Mouse (Mus musculus) forebrain, postnatal 0 days (tissue): Measurements from ENCODE around the gene Tex21. TPM values are rescaled to one million over a fixed set of nuclear protein-coding genes. Genes with fewer than 3 reads are reported as not detected.

Experiments used
- ATAC-seq: fragments of 200-750 bp; cut with Nextera tagmentation; 2 replicates; pipeline ENCODE4 v1.8.0; 2017; ENCODE audit warnings: mild to moderate bottlenecking, moderate library complexity
- DNase-seq: peaks from one replicate; pipeline ENCODE4 v3.0.0-alpha.2; 2015
- H3K27ac ChIP-seq: fragments of 300-500 bp; sonication (generic); 2 replicates; pipeline ENCODE4 v1.5.1; 2014; ENCODE audit warnings: low read depth, mild to moderate bottlenecking, antibody characterized with exemption, low read length, moderate library complexity, mixed read lengths
- H3K27me3 ChIP-seq: fragments of 300-500 bp; sonication (generic); 2 replicates; pipeline ENCODE4 v1.6.1; 2014; ENCODE audit warnings: mild to moderate bottlenecking, low read length, mixed read lengths; ENCODE audit not compliant: insufficient read depth
- H3K36me3 ChIP-seq: fragments of 300-500 bp; sonication (generic); 2 replicates; pipeline ENCODE4 v1.6.1; 2014; ENCODE audit warnings: mild to moderate bottlenecking, moderate library complexity; ENCODE audit not compliant: insufficient read depth
- H3K4me1 ChIP-seq: fragments of 300-500 bp; sonication (generic); 2 replicates; pipeline ENCODE4 v1.6.1; 2014; ENCODE audit warnings: antibody characterized with exemption; ENCODE audit not compliant: insufficient read depth
- H3K4me2 ChIP-seq: fragments of 300-500 bp; sonication (generic); 2 replicates; pipeline ENCODE4 v1.6.1; 2014; ENCODE audit warnings: low read depth, mild to moderate bottlenecking, moderate library complexity
- H3K4me3 ChIP-seq: fragments of 300-500 bp; sonication (generic); 2 replicates; pipeline ENCODE4 v1.5.1; 2014; ENCODE audit warnings: low read depth, low read length, mixed read lengths
- H3K9ac ChIP-seq: fragments of 300-500 bp; sonication (generic); 2 replicates; pipeline ENCODE4 v1.6.1; 2014; ENCODE audit warnings: mild to moderate bottlenecking
- H3K9me3 ChIP-seq: fragments of 300-500 bp; sonication (generic); 2 replicates; pipeline ENCODE4 v1.6.1; 2016; ENCODE audit warnings: low read length
- CTCF ChIP-seq: sonication (generic); IDR thresholded peaks from 2 replicates; pipeline ENCODE4 v1.5.1; 2016; ENCODE audit warnings: antibody characterized with exemption, control low read depth, low read depth
- WGBS: fragments of 180-500 bp; shearing (Covaris S2); extraction: QIAGEN DNeasy Blood & Tissue Kit; methylation state at CpG from one replicate; pipeline ENCODE4 v1.1.7; 2014; 5-methylcytosine and 5-hydroxymethylcytosine counted together
- polyA plus RNA-seq: library from polyadenylated mRNA; unstranded; fragments of >200 nt; fragmentation: Nextera tagmentation; extraction: Ambion mirVana; gene quantifications from 2 replicates; pipeline ENCODE4 v1.2.1, GENCODE M21; 2015
- total RNA-seq: library from RNA; depleted of rRNA; stranded (reverse); fragments of >200 nt; gene quantifications from 2 replicates; pipeline ENCODE4 v1.2.3, GENCODE M21; 2014; rRNA removed

Gene Tex21
- not detected in 2 replicates for total RNA-seq
- not detected in 2 replicates for polyA plus RNA-seq

DNA sequence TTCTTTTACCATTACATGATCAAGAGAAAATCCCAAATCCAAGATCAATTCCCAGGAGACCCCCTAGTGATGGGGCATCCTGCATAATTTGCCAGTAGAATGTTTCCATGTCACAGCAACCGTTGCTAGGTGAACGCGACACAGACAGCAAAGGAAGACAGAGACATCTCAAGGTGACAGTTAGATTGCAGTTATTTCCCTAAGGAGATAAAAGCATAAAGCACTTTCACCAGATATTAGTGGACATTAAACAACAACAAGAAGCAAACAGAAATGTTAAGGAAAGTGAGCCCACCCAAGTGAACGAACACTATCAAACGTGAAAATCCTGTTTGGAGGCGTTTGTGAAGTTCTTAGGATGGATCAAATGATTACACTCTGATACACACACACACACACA is at the start of gene Tex21:
Gene Tex21, minus strand, starts transcription at position 101 of the 400 bp plus-strand sequence.
- ATAC-seq (no peak), DNase-seq (no peak)
- 81% methylated on average over 6 of the region's 6 CpGs for WGBS
- no peak within 1 kb of the TSS for H3K27ac ChIP-seq
- no peak within 1 kb of the TSS for H3K9ac ChIP-seq
- H3K4me1 ChIP-seq: no peaks in the 10 kb centered on the region
- H3K4me3 ChIP-seq: no peak within 1 kb of the TSS
- no peak for TF ChIP-seq CTCF
- no peaks in the 10 kb centered on the region for H3K36me3 ChIP-seq
- no peaks in the 10 kb centered on the region for H3K9me3 ChIP-seq
- H3K4me2 ChIP-seq: no peak within 1 kb of the TSS
- no peaks in the 10 kb centered on the region for H3K27me3 ChIP-seq

- ATAC-seq (no peak), DNase-seq (no peak)
- 62% methylated on average over 7 of the region's 7 CpGs for WGBS
- Histone ChIP-seq H3K36me3 (peaks cover 40% of the 10 kb centered on the region), H3K9ac (no peak overlapping the region), H3K4me2 (no peak overlapping the region), H3K27ac (no peak overlapping the region), H3K4me3 (no peak overlapping the region), H3K27me3 (no peaks in the 10 kb centered on the region), H3K4me1 (no peaks in the 10 kb centered on the region), H3K9me3 (no peaks in the 10 kb centered on the region)
- peak; percentile 67 for TF ChIP-seq CTCF
These were observed 46.6 kb upstream of the Tex21 start for GRCm38 (mm10) chr12:76293192-76293591.

DNA sequence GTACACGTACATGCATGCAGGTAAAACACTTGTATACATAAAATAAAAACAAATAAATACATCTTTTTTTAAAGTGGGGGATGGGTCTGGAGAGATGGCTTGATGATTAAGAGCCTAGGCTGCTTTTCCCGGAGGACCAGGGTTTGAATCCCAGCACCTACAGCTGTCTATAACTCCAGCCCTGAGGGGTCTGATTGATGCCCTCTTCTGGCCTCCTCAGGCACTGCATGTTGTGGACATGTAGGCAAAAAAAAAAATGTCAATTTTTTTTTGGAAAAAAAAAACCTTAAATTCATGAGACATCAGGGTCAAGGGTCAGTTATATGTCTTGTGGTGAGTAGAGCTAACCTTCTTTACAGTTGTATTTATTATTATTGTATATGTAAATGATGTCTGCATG is 43.7 kb upstream of the Tex21 start:
- ATAC-seq: no peak
- H3K9ac ChIP-seq: no peak overlapping the region
- H3K9me3 ChIP-seq: no peaks in the 10 kb centered on the region
- H3K36me3 ChIP-seq: peaks cover 31% of the 10 kb centered on the region
- WGBS: 95% methylated on average over 2 of the region's 2 CpGs
- DNase-seq: no peak
- H3K27ac ChIP-seq: no peak overlapping the region
- no peak overlapping the region for H3K4me2 ChIP-seq
- TF ChIP-seq CTCF: peak; percentile 35; the same call in 1 of the 2 replicates
- peaks cover 9% of the 10 kb centered on the region; the same call in 1 of the 2 replicates for H3K4me1 ChIP-seq
- H3K27me3 ChIP-seq: no peaks in the 10 kb centered on the region
- H3K4me3 ChIP-seq: no peak overlapping the region

- ATAC-seq (no peak), DNase-seq (no peak)
- Histone ChIP-seq H3K9me3 (no peaks in the 10 kb centered on the region), H3K27ac (peak overlapping the region; percentile 81; the same call in 1 of the 2 replicates), H3K9ac (no peak overlapping the region), H3K4me1 (peaks cover 9% of the 10 kb centered on the region; the same call in 1 of the 2 replicates), H3K36me3 (peaks cover 29% of the 10 kb centered on the region), H3K4me2 (no peak overlapping the region), H3K4me3 (no peak overlapping the region), H3K27me3 (no peaks in the 10 kb centered on the region)
- TF ChIP-seq CTCF: no peak
- 92% methylated on average over 12 of the region's 12 CpGs for WGBS
These were observed 42.9 kb upstream of the Tex21 start for GRCm38 (mm10) chr12:76289428-76289827.

DNA sequence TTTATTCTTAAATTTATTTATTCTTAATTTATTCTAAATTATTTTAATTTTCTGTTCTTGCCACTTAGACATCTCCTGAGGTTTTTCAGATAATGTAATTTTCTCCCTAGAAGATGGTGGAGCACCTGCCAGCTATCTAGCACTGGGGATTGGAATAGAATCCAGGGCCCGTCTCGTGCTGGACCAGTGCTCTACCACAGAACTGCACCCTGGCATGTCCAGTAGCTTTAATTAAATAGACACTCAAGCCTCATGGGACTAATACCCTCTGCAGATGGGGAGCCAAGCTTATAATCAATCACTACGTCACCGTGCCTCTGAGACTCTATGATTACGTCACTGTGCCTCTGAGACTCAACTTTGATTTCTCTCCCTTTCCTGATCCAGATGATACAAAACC is 41.9 kb upstream of the Tex21 start:
- Histone ChIP-seq H3K4me2 (no peak overlapping the region), H3K27me3 (no peaks in the 10 kb centered on the region), H3K27ac (peak overlapping the region; percentile 81), H3K4me3 (no peak overlapping the region), H3K9me3 (no peaks in the 10 kb centered on the region), H3K4me1 (peaks cover 9% of the 10 kb centered on the region; the same call in 1 of the 2 replicates), H3K36me3 (peaks cover 29% of the 10 kb centered on the region), H3K9ac (no peak overlapping the region)
- WGBS: 21% methylated on average over 5 of the region's 5 CpGs
- ATAC-seq (peak; percentile 50; the same call in 1 of the 2 replicates), DNase-seq (no peak)
- TF ChIP-seq CTCF: no peak

- WGBS: 12% methylated on average over 8 of the region's 8 CpGs
- H3K9me3 ChIP-seq: no peaks in the 10 kb centered on the region
- peak; percentile 94 for ATAC-seq
- H3K4me3 ChIP-seq: no peak overlapping the region
- H3K36me3 ChIP-seq: peaks cover 27% of the 10 kb centered on the region
- H3K4me1 ChIP-seq: peaks cover 9% of the 10 kb centered on the region; the same call in 1 of the 2 replicates
- H3K27me3 ChIP-seq: no peaks in the 10 kb centered on the region
- H3K27ac ChIP-seq: peak overlapping the region; percentile 78
- peak; percentile 66 for DNase-seq
- no peak for TF ChIP-seq CTCF
- no peak overlapping the region for H3K9ac ChIP-seq
- H3K4me2 ChIP-seq: no peak overlapping the region
These were observed 41.4 kb upstream of the Tex21 start for GRCm38 (mm10) chr12:76287986-76288385.

DNA sequence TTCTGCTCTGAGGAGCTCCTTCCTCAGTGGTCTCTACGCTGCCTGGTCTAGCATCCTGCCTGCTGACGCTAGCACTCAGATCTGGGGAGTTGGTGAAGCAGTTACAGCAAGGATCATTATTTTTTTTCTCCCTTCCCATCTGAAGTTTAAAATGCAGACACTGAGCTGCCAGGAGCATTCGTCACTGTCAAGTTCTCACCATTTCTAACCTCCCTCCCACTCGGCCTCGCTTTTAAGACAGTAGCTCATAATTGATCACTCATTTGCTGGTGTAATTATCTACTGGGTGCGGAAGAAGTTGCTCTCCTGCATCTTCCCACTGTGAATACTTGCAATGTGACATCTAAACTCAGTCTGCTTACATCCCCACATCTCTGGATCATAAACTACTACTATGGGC is 38.9 kb upstream of the Tex21 start:
- Histone ChIP-seq H3K4me3 (no peak overlapping the region), H3K4me1 (peaks cover 9% of the 10 kb centered on the region; the same call in 1 of the 2 replicates), H3K27ac (no peak overlapping the region; the same call in 1 of the 2 replicates), H3K9me3 (no peaks in the 10 kb centered on the region), H3K4me2 (no peak overlapping the region), H3K27me3 (no peaks in the 10 kb centered on the region), H3K9ac (no peak overlapping the region), H3K36me3 (peaks cover 16% of the 10 kb centered on the region)
- 72% methylated on average over 6 of the region's 6 CpGs for WGBS
- ATAC-seq: no peak
- DNase-seq: no peak
- no peak for TF ChIP-seq CTCF
